Mouse (Mus musculus): ENCODE data around the gene AA986860.

GRCm38 (mm10) chr1:130734852-130735251, 3.1 kb downstream of the AA986860 start:
- TF ChIP-seq CTCF (IDR thresholded peaks at IDR 0.05; ENCODE audit: borderline replicate concordance, control insufficient read depth, extremely low read depth, insufficient read depth, low read length, poor library complexity) (no peak), POLR2A (IDR thresholded peaks at IDR 0.05; ENCODE audit: control insufficient read depth, extremely low read depth, insufficient read depth, low read length, poor library complexity) (no peak)
